Mouse (Mus musculus): Measurements from ENCODE around the gene Wdr27. TPM values are rescaled to one million over a fixed set of nuclear protein-coding genes. Genes with fewer than 3 reads are reported as not detected.

Wdr27 gene
- polyA plus RNA-seq, 1 experiment from 2014 or later = 8.3 TPM

DNA sequence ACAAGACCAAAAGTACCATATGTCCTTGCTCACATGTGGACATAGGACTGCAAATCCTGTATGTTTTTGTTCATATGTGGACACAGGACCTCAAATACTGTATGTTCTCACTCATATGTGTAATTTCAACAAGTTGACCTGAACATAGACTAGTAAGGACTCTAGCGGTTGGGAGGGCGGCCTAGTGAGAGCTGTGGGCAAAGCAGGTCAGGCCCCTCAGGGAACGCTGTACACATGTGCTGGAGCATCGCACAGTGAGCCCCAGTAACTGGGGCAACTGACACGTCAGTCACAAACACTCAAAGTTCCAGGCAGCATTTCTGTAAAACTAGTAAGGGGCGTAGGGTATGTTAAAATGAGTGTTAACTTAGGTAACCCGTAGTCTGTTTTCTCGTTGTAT, 30.0 kb downstream of the Wdr27 start:
- no peak overlapping the region for H3K9ac ChIP-seq (ENCODE audit: low read depth, low read length)
- no peaks in the 10 kb centered on the region for H3K9me3 ChIP-seq (ENCODE audit: control insufficient read depth, low read length)
- H3K4me1 ChIP-seq (ENCODE audit: control insufficient read depth, insufficient read depth, low read length) = no peaks in the 10 kb centered on the region
- H3K4me3 ChIP-seq (ENCODE audit: low read length) = no peak overlapping the region
- no peak overlapping the region for H3K27ac ChIP-seq (ENCODE audit: low read depth, low read length)
- no peaks in the 10 kb centered on the region for H3K27me3 ChIP-seq (ENCODE audit: control insufficient read depth, insufficient read depth, low read length)
- no peak overlapping the region for H3K4me2 ChIP-seq (replicated peaks; ENCODE audit: low read depth, low read length)
- no peak for ATAC-seq (ENCODE audit: low FRiP score, low TSS enrichment)
- H3K36me3 ChIP-seq (ENCODE audit: control insufficient read depth, insufficient read depth, low read length) = no peaks in the 10 kb centered on the region
- 90% methylated on average over 8 of the region's 8 CpGs for WGBS

DNA sequence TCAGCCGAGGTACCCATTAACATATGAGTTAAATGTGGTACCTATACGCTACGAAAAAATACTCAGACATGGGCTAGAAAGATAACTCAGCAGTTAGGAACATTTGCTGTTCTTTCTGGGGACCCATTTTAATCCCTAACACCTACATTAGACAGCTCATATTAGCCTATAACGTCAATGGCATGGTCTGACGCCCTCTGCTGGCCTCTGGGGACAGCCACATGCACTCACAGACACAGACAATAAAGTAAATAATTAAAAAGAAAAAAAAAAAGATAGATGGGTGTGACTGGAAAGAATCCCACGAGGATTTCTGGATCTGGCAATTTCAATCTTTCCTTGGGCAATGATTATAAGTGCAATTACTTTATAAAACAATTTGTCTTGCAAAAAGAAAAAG, 30.5 kb downstream of the Wdr27 start:
- WGBS = 50% methylated on average over 6 of the region's 6 CpGs
- no peak overlapping the region for H3K27ac ChIP-seq (ENCODE audit: low read depth, low read length)
- no peak overlapping the region for H3K9ac ChIP-seq (ENCODE audit: low read depth, low read length)
- H3K9me3 ChIP-seq (ENCODE audit: control insufficient read depth, low read length) = no peaks in the 10 kb centered on the region
- no peaks in the 10 kb centered on the region for H3K4me1 ChIP-seq (ENCODE audit: control insufficient read depth, insufficient read depth, low read length)
- no peaks in the 10 kb centered on the region for H3K27me3 ChIP-seq (ENCODE audit: control insufficient read depth, insufficient read depth, low read length)
- H3K36me3 ChIP-seq (ENCODE audit: control insufficient read depth, insufficient read depth, low read length) = no peaks in the 10 kb centered on the region
- H3K4me2 ChIP-seq (replicated peaks; ENCODE audit: low read depth, low read length) = no peak overlapping the region
- no peak for ATAC-seq (ENCODE audit: low FRiP score, low TSS enrichment)
- H3K4me3 ChIP-seq (ENCODE audit: low read length) = no peak overlapping the region

DNA sequence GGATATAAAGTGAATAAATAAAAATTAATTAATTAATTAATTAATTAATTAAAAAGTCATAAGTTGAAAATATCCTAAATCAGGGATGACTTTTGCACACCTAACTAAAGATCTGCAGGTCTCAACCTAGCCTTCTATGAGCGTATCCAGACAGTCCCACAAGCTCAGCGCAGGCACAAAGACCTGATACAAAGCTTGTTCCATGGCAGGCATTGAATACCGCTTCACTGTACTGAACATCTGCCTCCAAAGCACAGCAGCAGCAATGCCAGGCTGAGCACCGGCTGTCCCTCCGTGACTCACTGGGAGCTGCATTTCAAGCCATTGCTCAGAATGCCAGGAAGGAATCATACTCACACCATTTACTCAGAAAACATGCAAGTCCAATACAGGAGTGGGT, 32.2 kb downstream of the Wdr27 start:
- H3K4me1 ChIP-seq (ENCODE audit: control insufficient read depth, insufficient read depth, low read length) = no peaks in the 10 kb centered on the region
- no peaks in the 10 kb centered on the region for H3K9me3 ChIP-seq (ENCODE audit: control insufficient read depth, low read length)
- 90% methylated on average over 5 of the region's 5 CpGs for WGBS
- H3K4me2 ChIP-seq (replicated peaks; ENCODE audit: low read depth, low read length) = no peak overlapping the region
- H3K9ac ChIP-seq (ENCODE audit: low read depth, low read length) = no peak overlapping the region
- no peaks in the 10 kb centered on the region for H3K36me3 ChIP-seq (ENCODE audit: control insufficient read depth, insufficient read depth, low read length)
- H3K27me3 ChIP-seq (ENCODE audit: control insufficient read depth, insufficient read depth, low read length) = no peaks in the 10 kb centered on the region
- H3K27ac ChIP-seq (ENCODE audit: low read depth, low read length) = no peak overlapping the region
- no peak for ATAC-seq (ENCODE audit: low FRiP score, low TSS enrichment)
- no peak overlapping the region for H3K4me3 ChIP-seq (ENCODE audit: low read length)

DNA sequence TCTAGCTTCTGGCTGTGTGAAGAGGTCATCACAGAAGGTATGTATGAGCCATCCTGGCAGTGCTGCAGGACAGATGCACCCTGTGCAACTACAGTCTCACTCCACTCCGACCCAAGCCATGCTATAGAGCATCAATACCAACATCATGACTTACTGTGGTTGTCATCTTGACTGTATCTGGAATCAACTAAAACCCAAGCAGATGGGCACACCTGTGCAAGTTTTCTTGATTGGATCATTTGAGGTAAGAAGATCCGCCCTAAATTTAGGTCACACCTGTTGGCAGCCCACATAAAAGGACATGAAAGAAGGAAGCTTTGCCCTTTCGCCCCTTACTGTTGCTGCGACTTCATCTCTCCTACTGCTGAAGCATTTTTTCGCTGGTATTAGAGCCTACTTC, 33.6 kb downstream of the Wdr27 start:
- no peaks in the 10 kb centered on the region for H3K9me3 ChIP-seq (ENCODE audit: control insufficient read depth, low read length)
- no peak overlapping the region for H3K4me3 ChIP-seq (ENCODE audit: low read length)
- no peak for ATAC-seq (ENCODE audit: low FRiP score, low TSS enrichment)
- 83% methylated on average over 5 of the region's 5 CpGs for WGBS
- H3K27ac ChIP-seq (ENCODE audit: low read depth, low read length) = no peak overlapping the region
- H3K9ac ChIP-seq (ENCODE audit: low read depth, low read length) = no peak overlapping the region
- no peaks in the 10 kb centered on the region for H3K27me3 ChIP-seq (ENCODE audit: control insufficient read depth, insufficient read depth, low read length)
- no peaks in the 10 kb centered on the region for H3K36me3 ChIP-seq (ENCODE audit: control insufficient read depth, insufficient read depth, low read length)
- no peaks in the 10 kb centered on the region for H3K4me1 ChIP-seq (ENCODE audit: control insufficient read depth, insufficient read depth, low read length)
- no peak overlapping the region for H3K4me2 ChIP-seq (replicated peaks; ENCODE audit: low read depth, low read length)

DNA sequence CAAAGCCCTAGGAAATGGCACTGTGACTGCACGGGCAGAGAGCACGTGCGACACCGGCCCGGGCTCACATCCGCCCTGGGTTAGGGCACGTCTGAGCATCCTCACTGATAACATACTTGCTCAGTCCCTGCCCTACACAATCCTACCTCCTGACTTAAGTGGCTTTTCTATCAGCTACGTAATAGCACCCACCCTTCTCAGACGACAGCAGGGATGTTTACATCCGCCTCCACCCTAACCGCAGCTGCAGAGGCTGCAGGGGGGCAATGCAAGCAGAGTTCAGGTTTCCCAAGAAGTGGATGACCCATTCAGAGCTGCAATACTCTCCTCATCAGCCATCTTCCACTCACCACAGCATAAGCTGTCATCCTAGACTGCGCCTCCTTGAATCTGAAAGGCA, 35.8 kb downstream of the Wdr27 start:
- 78% methylated on average over 12 of the region's 12 CpGs for WGBS
- Histone ChIP-seq H3K4me1 (ENCODE audit: control insufficient read depth, insufficient read depth, low read length) (no peaks in the 10 kb centered on the region), H3K9me3 (ENCODE audit: control insufficient read depth, low read length) (no peaks in the 10 kb centered on the region), H3K36me3 (ENCODE audit: control insufficient read depth, insufficient read depth, low read length) (no peaks in the 10 kb centered on the region), H3K4me2 (replicated peaks; ENCODE audit: low read depth, low read length) (no peak overlapping the region), H3K27me3 (ENCODE audit: control insufficient read depth, insufficient read depth, low read length) (no peaks in the 10 kb centered on the region), H3K27ac (ENCODE audit: low read depth, low read length) (no peak overlapping the region), H3K4me3 (ENCODE audit: low read length) (no peak overlapping the region), H3K9ac (ENCODE audit: low read depth, low read length) (no peak overlapping the region)
- ATAC-seq (ENCODE audit: low FRiP score, low TSS enrichment) = no peak

DNA sequence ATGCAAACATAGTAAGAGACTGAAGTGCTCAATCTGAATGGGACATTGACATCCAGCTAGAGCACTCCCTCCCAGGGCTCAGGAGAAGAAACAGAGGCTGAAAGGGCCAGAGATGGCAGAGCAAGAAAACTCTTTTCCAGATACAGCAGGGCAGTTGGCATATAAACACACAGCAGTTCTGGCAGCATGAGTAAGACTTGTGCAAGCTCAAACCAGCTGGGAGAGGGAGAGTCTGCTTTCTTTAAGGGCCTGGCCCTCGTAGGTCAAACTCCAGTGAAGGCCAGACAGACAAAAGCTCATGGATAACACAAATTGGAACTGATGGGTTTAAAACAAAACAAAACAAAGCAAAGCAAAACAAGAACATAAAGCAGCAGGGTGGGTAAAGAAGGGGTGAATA, 36.3 kb downstream of the Wdr27 start:
- Histone ChIP-seq H3K9me3 (ENCODE audit: control insufficient read depth, low read length) (no peaks in the 10 kb centered on the region), H3K27ac (ENCODE audit: low read depth, low read length) (no peak overlapping the region), H3K9ac (ENCODE audit: low read depth, low read length) (no peak overlapping the region), H3K27me3 (ENCODE audit: control insufficient read depth, insufficient read depth, low read length) (no peaks in the 10 kb centered on the region), H3K4me1 (ENCODE audit: control insufficient read depth, insufficient read depth, low read length) (no peaks in the 10 kb centered on the region), H3K36me3 (ENCODE audit: control insufficient read depth, insufficient read depth, low read length) (no peaks in the 10 kb centered on the region), H3K4me3 (ENCODE audit: low read length) (no peak overlapping the region), H3K4me2 (replicated peaks; ENCODE audit: low read depth, low read length) (no peak overlapping the region)
- no peak for ATAC-seq (ENCODE audit: low FRiP score, low TSS enrichment)
- WGBS = 30% methylated on average over 1 of the region's 1 CpGs

DNA sequence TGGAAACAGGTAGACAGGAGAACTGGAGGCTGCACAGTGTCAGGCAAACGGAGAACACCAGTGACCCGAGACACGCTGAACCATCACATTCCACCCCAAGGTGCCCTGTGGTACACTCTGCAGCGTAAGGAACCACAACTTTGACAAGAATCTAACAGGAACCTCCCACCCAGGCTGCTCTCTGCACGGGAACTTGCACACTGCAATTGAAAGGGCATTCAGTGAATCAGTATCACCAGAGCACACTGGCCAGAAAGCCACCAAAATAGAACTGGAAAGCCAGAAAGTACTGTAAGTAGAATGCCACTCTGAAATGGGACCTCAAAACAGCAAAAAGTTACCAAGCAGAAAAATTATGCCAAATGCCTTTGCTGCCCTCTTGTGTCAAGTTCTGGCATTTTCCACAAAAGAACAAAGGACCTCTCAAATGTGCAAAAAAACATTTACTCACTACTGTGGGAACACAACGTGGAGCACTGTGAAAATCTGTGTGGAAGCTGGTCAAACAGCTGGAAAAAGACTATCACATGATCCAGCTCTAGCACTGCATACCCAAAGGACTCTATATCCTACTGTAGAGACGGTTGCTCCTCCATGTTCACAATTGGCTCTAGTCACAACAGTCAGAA, 38.2 kb downstream of the Wdr27 start:
- peak; percentile 30; the same call in 1 of the 2 replicates for ATAC-seq (ENCODE audit: low FRiP score, low TSS enrichment)
- H3K9ac ChIP-seq (ENCODE audit: low read depth, low read length) = no peak overlapping the region

DNA sequence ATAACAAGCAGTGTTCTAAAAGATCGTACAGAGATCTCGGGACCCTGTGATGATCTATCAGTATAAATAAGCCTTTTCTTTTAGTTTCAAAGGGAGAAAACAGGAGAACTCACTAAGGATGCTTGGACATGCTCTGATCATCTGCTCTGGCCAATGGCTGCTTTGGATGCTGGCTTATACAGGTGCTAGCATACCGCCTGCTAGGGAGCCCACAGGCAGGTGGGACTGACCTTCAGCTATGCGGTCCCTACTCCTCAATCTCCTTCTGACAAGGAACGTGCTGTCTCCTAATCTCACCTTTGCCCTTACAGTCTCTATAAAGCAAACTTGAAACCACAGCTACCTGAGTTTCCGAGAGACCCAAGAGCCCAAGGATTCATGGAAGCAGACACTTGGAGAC, 38.8 kb downstream of the Wdr27 start:
- Histone ChIP-seq H3K36me3 (ENCODE audit: control insufficient read depth, insufficient read depth, low read length) (no peaks in the 10 kb centered on the region), H3K4me3 (ENCODE audit: low read length) (no peak overlapping the region), H3K4me1 (ENCODE audit: control insufficient read depth, insufficient read depth, low read length) (no peaks in the 10 kb centered on the region), H3K9me3 (ENCODE audit: control insufficient read depth, low read length) (no peaks in the 10 kb centered on the region), H3K9ac (ENCODE audit: low read depth, low read length) (no peak overlapping the region), H3K27ac (ENCODE audit: low read depth, low read length) (no peak overlapping the region), H3K27me3 (ENCODE audit: control insufficient read depth, insufficient read depth, low read length) (no peaks in the 10 kb centered on the region), H3K4me2 (replicated peaks; ENCODE audit: low read depth, low read length) (no peak overlapping the region)
- no peak for ATAC-seq (ENCODE audit: low FRiP score, low TSS enrichment)
- 87% methylated on average over 6 of the region's 6 CpGs for WGBS

More for the DNA sequence above, 38.2 kb downstream of the Wdr27 start:
- no peak overlapping the region for H3K27ac ChIP-seq (ENCODE audit: low read depth, low read length)
- H3K36me3 ChIP-seq (ENCODE audit: control insufficient read depth, insufficient read depth, low read length) = no peaks in the 10 kb centered on the region
- no peaks in the 10 kb centered on the region for H3K27me3 ChIP-seq (ENCODE audit: control insufficient read depth, insufficient read depth, low read length)
- H3K4me1 ChIP-seq (ENCODE audit: control insufficient read depth, insufficient read depth, low read length) = no peaks in the 10 kb centered on the region
- H3K4me3 ChIP-seq (ENCODE audit: low read length) = no peak overlapping the region
- WGBS = 53% methylated on average over 7 of the region's 7 CpGs
- H3K9me3 ChIP-seq (ENCODE audit: control insufficient read depth, low read length) = no peaks in the 10 kb centered on the region
- H3K4me2 ChIP-seq (replicated peaks; ENCODE audit: low read depth, low read length) = no peak overlapping the region

DNA sequence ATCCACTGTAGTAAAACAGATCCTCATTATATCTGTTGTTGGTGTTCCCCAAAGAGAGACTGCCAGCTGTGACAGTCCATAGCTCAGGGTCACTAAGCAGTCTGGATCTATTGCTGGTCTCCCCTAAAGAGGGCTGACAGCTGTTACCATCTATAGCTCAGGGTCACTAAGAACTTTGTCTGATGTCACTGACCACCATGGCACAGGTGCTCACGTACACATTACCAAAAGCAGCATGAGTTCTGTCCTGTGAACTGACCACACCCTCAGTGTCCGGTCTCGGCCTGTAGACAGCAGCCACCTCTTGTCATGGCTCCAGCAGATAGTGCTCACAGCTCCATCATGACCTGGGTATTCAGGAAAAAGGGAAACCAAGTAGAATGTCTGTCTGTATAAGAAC, 39.7 kb downstream of the Wdr27 start:
- Histone ChIP-seq H3K27ac (ENCODE audit: low read depth, low read length) (no peak overlapping the region), H3K4me3 (ENCODE audit: low read length) (no peak overlapping the region), H3K27me3 (ENCODE audit: control insufficient read depth, insufficient read depth, low read length) (no peaks in the 10 kb centered on the region), H3K4me2 (replicated peaks; ENCODE audit: low read depth, low read length) (no peak overlapping the region), H3K36me3 (ENCODE audit: control insufficient read depth, insufficient read depth, low read length) (no peaks in the 10 kb centered on the region), H3K9me3 (ENCODE audit: control insufficient read depth, low read length) (no peaks in the 10 kb centered on the region), H3K4me1 (ENCODE audit: control insufficient read depth, insufficient read depth, low read length) (no peaks in the 10 kb centered on the region), H3K9ac (ENCODE audit: low read depth, low read length) (no peak overlapping the region)
- no peak for ATAC-seq (ENCODE audit: low FRiP score, low TSS enrichment)
- WGBS = 89% methylated on average over 3 of the region's 3 CpGs
